Mouse (Mus musculus) 416B (cell line): ENCODE measurements around the gene Ina.

Experiments used
- DNase-seq: peaks from one replicate; pipeline ENCODE4 v3.0.0; 2011; ENCODE audit warnings: low read depth

Gene Ina

DNA sequence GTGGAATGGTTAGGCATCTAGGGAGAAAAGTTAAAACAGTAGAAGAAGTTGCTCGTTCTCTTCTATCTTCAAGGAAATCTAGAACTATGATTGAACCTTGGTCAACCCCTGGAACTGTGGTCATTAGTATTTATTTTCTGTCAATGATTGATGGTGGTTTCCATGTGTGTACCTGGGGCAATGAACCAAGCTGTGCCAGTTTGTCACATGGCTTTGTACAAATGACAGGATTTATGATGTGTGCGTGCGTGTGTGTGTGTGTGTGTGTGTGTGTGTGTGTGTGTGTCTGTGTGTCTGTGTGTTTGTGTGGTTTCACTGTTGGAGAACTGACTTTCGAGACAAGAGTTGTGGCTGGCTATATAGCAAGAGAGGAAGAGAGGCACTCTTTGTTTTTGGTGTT, 39.0 kb downstream of the Ina start:
- no peak for DNase-seq

DNA sequence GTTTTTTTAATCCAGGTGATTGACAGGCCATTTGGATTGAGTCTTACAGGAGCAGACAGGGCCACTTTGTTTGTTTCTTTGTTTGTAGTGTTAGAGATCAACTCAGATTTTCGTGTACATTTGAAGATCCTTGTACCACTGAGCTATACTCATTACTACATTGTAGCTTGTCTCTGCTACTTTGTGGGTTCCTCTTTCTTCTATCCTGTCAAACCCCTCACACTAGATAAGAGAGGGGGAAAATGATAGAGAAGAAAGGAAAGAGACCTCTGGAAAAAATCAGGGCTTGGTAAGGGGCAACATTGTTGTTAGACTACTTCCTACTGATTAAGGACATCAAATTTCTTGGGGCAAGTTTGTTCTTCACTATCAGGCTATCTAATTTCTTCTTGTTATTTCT, 43.2 kb downstream of the Ina start:
- DNase-seq, result no peak

DNA sequence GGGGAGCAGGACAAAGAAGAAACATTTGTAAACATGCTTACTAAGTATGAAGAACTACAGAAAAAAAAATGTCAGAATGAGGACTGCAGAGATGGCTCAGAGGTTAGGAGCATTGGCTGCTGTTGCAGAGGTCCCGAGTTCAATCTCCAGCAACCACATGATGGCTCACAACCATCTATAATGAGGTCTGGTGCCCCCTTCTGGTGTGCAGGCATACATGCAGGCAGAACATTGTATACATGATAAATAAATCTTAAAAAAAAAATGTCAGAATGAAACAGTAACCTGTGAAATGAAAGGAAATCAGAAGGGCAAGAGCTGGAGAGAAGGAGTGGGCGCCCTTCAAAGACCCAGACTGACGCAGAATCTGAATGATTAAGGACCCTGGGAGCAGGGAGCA, 51.4 kb downstream of the Ina start:
- DNase-seq, result no peak

DNA sequence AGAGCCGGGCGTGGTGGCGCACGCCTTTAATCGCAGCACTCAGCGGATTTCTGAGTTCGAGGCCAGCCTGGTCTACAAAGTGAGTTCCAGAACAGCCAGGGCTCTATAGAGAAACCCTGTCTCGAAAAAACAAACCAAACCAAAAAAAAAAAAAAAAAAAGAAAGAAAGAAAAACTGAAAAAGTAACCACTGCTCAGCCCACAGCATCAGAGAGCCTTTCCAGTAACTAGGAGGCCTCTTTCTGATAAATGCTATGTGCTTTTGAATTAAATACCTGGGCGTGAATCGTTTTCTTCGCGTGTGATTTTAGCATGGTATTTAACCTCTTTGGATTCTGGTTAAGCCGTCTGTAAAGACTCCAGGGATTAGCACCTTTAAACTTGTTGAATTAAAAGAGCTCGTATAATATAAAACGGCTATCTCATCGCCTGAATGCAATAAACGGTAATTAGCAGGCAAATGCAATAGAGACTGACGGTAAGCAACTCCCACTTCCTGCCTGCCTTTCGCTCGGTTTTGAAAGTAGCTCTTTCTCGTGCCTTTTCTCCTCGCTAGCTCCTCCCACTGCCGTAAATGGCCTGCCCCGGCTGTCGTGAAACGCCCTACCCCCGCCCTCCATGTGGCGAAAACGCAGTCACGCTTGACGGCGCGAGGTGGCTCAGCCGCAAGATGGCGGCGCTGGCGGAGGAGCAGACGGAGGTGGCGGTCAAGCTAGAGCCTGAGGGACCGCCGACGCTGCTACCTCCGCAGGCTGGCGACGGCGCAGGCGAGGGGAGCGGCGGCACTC, 52.8 kb downstream of the Ina start, which contains the start of gene Taf5:
Gene Taf5, plus strand, starts transcription at position 651 of the 787 bp plus-strand sequence.
- peak; percentile 99 for DNase-seq

DNA sequence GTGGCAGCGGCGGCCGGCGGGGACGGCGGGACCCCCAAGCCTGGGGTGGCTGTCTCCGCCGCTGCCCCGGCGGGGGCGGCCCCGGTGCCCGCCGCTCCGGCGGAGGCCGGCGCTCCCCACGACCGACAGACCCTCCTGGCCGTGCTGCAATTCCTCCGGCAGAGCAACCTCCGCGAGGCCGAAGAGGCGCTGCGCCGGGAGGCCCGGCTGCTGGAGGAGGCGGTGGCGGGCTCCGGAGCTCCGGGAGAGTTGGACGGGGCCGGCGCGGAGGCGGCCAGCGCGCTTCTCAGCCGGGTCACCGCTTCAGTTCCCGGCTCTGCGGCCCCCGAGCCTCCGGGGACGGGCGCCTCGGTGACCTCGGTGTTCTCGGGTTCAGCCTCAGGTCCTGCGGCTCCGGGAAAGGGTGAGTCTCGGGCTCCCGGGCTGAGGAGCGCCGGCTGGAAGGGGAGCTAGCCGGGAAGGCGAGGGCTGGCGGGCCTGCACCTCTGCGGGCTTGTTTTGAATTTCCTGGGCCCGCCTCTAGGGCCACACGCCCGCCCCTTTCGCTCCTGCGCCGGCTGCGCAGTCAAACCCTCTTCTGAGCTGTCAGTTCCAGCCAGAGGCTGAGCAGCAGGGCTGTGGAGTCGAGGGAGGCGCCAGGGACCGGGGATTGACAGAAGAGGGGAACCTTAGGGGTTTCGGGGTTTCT, 53.6 kb downstream of the Ina start:
- DNase-seq, result peak; percentile 87
